Mouse (Mus musculus) spleen, postnatal 4 days (tissue): ENCODE measurements around the gene Il22ra1.
A peak's percentile ranks its signal among the peaks of the same experiment; 100 is the strongest.

Experiments used
- DNase-seq, 2 experiments: peaks; one replicate each; pipeline ENCODE4 v3.0.0; 2022; ENCODE audit warnings: low spot score in 2 of 2

The Il22ra1 gene

GRCm38 (mm10) chr4:135733901-135734300 lies 5.9 kb downstream of the Il22ra1 start:
- no peak for DNase-seq

GRCm38 (mm10) chr4:135736903-135737302 lies 8.9 kb downstream of the Il22ra1 start:
- no peak for DNase-seq

GRCm38 (mm10) chr4:135738237-135738636 lies 10.3 kb downstream of the Il22ra1 start:
- DNase-seq: no peak

- DNase-seq: no peak
These were observed 11.2 kb downstream of the Il22ra1 start for GRCm38 (mm10) chr4:135739148-135739547.

GRCm38 (mm10) chr4:135739672-135740071 lies 11.7 kb downstream of the Il22ra1 start:
- DNase-seq: peak in 1 of 2 experiments; percentile 53

GRCm38 (mm10) chr4:135743520-135743919 lies 15.5 kb downstream of the Il22ra1 start:
- DNase-seq: no peak

- no peak for DNase-seq
These were observed 16.9 kb downstream of the Il22ra1 start for GRCm38 (mm10) chr4:135744726-135745448.

GRCm38 (mm10) chr4:135745613-135746012 lies 17.6 kb downstream of the Il22ra1 start:
- no peak for DNase-seq

- no peak for DNase-seq
These were observed 22.9 kb downstream of the Il22ra1 start for GRCm38 (mm10) chr4:135750896-135751295.

- no peak for DNase-seq
These were observed 24.3 kb downstream of the Il22ra1 start for GRCm38 (mm10) chr4:135752106-135752778.

GRCm38 (mm10) chr4:135752779-135753164 lies 24.8 kb downstream of the Il22ra1 start:
- no peak for DNase-seq

GRCm38 (mm10) chr4:135758331-135758730 lies 30.4 kb downstream of the Il22ra1 start:
- no peak for DNase-seq

GRCm38 (mm10) chr4:135758825-135759224 lies 30.9 kb downstream of the Il22ra1 start:
- no peak for DNase-seq

- DNase-seq: no peak
These were observed 31.5 kb downstream of the Il22ra1 start, which contains the start of gene Myom3 for GRCm38 (mm10) chr4:135759356-135759976. Gene Myom3, plus strand, starts transcription at chr4:135759715.

GRCm38 (mm10) chr4:135761048-135761447 lies 33.1 kb downstream of the Il22ra1 start:
- DNase-seq: no peak

GRCm38 (mm10) chr4:135761569-135761968 lies 33.6 kb downstream of the Il22ra1 start:
- no peak for DNase-seq

- peak; percentile 71 to 78 for DNase-seq
These were observed 34.4 kb downstream of the Il22ra1 start for GRCm38 (mm10) chr4:135762251-135762906.

- DNase-seq: no peak
These were observed 36.7 kb downstream of the Il22ra1 start for GRCm38 (mm10) chr4:135764700-135765099.

- DNase-seq: no peak
These were observed 37.7 kb downstream of the Il22ra1 start for GRCm38 (mm10) chr4:135765707-135766106.

GRCm38 (mm10) chr4:135766976-135767375 lies 39.0 kb downstream of the Il22ra1 start:
- DNase-seq: no peak

GRCm38 (mm10) chr4:135768572-135769526 lies 40.9 kb downstream of the Il22ra1 start:
- DNase-seq: no peak
